Mouse (Mus musculus): Measurements from ENCODE around the gene Fam162a. TPM values are rescaled to one million over a fixed set of nuclear protein-coding genes. Genes with fewer than 3 reads are reported as not detected.

Gene Fam162a
- polyA plus RNA-seq, 1 experiment from 2014 or later: 259 TPM

Other genes with a start within 250 kb of the Fam162a start
- gene Parp14, start 200.1 kb downstream of the Fam162a start, polyA plus RNA-seq (2016; fragmentation: Nextera tagmentation; extraction: Ambion mirVana): 0.81 and 1.2 TPM in 2 replicates
- 5.7 and 5.8 TPM in 2 replicates for gene Parp9, start 133.1 kb downstream of the Fam162a start, polyA plus RNA-seq (2016; fragmentation: Nextera tagmentation; extraction: Ambion mirVana)
- gene Dtx3l, start 132.4 kb downstream of the Fam162a start, polyA plus RNA-seq (2016; fragmentation: Nextera tagmentation; extraction: Ambion mirVana): 3.4 and 3.5 TPM in 2 replicates
- 52.6 and 53.9 TPM in 2 replicates for gene Kpna1, start 92.8 kb downstream of the Fam162a start, polyA plus RNA-seq (2016; fragmentation: Nextera tagmentation; extraction: Ambion mirVana)
- gene Wdr5b, start 30.4 kb downstream of the Fam162a start, polyA plus RNA-seq (2016; fragmentation: Nextera tagmentation; extraction: Ambion mirVana): 3.6 and 4.0 TPM in 2 replicates
- gene Ccdc58, start 91 bp upstream of the Fam162a start, polyA plus RNA-seq (2016; fragmentation: Nextera tagmentation; extraction: Ambion mirVana): 73.2 and 79.9 TPM in 2 replicates
- not detected in 2 replicates for gene Csta1, start 59.6 kb upstream of the Fam162a start, polyA plus RNA-seq (2016; fragmentation: Nextera tagmentation; extraction: Ambion mirVana)
- gene Stfa2l1, start 85.2 kb upstream of the Fam162a start, polyA plus RNA-seq (2016; fragmentation: Nextera tagmentation; extraction: Ambion mirVana): 8.1 and 13.6 TPM in 2 replicates
- gene Gm5483, start 112.6 kb upstream of the Fam162a start, polyA plus RNA-seq (2016; fragmentation: Nextera tagmentation; extraction: Ambion mirVana): 31.9 and 37.4 TPM in 2 replicates
- gene Gm5416, start 138.8 kb upstream of the Fam162a start, polyA plus RNA-seq (2016; fragmentation: Nextera tagmentation; extraction: Ambion mirVana): 0.75 and 0.81 TPM in 2 replicates
- gene 2010005H15Rik, start 149.9 kb upstream of the Fam162a start, polyA plus RNA-seq (2016; fragmentation: Nextera tagmentation; extraction: Ambion mirVana): 1.1 and 1.4 TPM in 2 replicates
- gene Stfa1, start 205.4 kb upstream of the Fam162a start, polyA plus RNA-seq (2016; fragmentation: Nextera tagmentation; extraction: Ambion mirVana): 80.5 and 92.3 TPM in 2 replicates